Mouse (Mus musculus) kidney, postnatal 25 days (tissue): Measurements from ENCODE around the gene Mob3a.

Experiments used
- DNase-seq, 2 experiments: peaks; one replicate each; pipeline ENCODE4 v3.0.0; 2021; ENCODE audit warnings: mixed read lengths in 2 of 2

Gene Mob3a

DNA sequence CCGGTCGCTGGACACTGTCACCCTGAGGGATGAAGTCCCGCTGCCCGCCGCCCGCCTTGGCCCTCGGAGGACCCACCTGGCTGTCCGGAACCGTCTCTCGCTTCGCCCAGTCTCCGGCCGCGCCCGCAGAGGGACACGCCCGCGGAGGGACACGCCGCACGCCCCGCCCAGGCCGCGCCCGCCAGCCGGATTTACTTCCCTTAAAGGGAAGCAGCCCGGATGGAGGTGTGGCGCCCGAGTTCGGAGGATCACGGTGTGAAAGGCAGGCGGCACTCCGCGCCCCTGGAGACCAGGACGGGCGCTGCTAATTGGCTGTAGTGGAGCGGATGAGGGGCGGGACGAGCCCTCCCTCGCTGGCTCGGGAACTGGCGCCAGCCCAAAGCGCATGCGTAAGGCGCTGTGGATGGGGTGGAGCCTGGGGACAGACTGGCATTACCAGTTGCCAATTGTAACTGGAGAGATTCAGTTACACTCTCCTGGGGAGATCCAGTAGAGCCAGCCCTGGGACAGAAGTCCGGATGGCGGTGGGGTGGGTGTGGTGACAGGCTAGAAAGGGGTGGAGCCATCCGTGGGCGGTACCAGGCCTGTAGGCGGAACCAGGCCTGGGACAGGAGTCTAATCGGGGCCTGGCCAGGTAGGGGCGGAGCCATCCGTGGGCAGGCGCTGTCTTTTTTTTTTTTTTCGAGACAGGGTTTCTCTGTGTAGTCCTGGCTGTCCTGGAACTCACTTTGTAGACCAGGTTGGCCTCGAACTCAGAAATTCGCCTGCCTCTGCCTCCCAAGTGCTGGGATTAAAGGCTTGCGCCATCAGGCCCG, at the start of gene Mob3a, which contains the start of gene Izumo4:
Gene Mob3a, minus strand, starts transcription at position 257 of the 815 bp plus-strand sequence.
Gene Izumo4, plus strand, starts transcription at position 464 of the 815 bp plus-strand sequence.
- peak; percentile 99 to 100 for DNase-seq

DNA sequence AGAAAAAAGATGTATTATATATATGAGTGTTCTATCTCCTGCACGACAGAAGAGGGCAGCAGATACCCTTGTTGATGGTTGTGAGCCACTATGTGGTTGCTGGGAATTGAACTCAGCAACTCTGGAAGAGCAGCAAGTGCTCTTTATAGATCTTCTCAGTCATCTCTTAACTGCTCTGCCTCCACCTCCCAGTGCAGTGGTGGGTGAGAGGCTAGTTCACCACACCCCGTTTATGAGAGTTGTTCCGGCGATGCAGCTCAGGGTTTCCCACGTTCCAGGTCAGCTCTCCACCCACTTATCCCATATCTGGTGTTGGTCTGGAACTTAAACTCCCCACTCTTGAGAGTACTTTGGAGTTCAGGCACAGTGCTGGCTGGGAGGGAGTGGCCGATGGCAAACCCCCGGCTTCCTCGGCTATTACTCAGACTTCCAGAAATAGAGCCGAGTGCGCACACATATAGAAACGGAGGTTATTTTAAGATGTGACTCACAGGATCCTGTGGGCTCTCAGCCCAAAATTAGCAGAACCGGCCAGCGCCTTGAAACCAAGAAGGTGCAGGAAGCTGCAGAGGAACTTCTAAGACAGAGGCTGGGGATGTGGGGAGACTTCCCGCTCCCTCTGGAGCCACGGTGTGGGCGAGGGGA, 49.5 kb upstream of the Mob3a start:
- DNase-seq, result peak; percentile 49 to 76

DNA sequence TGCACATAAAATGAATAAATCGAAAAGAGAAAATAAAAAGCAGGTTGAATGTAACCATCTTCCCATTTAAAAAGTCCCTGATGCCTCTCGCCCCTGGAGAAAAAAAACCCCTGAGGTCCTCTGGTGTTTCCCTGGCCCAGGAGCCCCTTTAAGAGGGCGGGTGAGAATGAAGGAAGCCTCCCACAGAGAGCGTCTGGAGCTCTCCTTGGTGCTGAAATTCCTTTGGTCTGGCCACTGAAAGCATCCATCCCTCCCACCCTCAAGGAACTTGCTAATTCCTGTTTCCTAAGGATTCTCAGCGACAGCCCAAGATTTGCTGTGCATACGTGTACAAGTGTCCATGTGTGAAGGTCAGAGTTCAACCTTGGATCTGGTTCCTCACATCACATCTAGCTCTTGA, 46.8 kb upstream of the Mob3a start:
- peak; percentile 77 to 83 for DNase-seq

DNA sequence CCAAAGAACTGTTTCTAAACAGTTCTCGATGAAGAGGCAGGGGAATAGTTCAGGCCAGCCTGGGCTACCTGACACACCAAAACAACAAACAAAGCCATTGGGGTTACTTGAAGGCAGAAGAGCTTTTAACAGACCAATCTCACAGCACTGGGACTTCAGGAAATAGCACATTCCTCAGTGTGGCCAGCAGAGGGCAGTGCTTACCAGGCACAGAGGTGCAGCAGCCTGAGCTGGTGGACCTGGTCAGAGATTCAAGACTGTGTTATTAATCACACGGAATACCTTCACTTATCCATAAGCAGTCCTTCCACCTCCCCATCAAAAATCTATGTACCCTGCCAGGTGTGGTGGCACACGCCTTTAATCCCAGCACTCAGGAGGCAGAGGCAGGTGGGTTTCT, 45.6 kb upstream of the Mob3a start:
- peak; percentile 74 to 83 for DNase-seq

DNA sequence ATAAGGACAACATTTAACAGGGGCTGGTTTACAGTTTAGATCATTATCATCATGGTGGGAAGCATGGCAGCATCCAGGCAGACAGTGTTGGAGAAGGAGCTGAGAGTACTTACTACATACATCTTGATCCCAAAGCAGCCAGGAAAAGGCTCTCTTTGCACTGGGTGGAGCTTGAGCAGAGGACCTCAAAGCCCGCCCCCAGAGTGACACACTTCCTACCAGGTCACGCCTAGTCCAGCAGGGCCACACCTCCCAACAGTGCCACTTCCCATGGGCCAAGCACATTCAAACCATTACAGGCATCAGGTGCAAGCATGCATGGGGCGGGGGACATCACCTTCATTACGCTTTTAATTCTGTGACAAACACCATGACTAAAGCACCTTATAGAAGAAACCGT, 42.5 kb upstream of the Mob3a start:
- peak; percentile 78 to 87 for DNase-seq

DNA sequence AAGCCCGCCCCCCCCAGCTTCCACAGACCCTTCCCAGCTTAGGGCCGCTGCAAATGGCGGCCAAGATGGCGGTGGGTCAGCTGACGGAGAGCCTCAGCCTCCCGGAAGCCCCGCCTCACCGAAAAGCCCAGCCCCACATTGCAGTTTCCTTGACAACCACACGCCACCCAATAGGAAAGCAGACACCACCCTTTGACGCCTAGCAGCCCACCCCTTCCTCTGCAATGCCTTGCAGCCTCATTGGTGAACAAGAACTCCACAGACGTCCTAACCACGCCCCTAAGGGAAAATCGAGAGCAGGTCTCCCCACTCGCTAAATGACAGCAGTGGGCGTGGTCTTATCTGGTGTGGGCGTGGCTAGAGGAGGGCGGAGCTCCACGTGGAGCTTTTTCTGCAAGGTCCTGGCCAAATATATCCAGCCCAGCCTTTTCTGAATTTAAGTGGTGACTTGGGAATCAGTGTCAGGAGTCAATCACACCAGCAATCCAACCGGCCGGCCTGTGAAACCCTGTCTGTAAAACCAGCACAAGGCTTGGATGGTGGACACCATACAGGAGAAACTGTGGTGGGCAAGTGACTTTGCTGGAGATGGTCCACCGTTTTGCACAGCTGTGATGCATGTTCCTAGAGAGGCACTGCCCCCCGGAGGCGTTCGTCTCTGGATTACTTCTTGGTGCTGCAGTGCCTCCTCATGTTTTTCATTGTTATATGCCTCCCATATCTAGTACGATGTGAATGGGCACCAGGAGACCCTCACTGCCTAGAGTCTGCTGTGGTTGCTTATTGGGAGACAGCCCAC, 40.6 kb upstream of the Mob3a start, which contains the start of gene Ap3d1:
Gene Ap3d1, minus strand, starts transcription at position 85 of the 799 bp plus-strand sequence.
- peak; percentile 99 to 100 for DNase-seq

DNA sequence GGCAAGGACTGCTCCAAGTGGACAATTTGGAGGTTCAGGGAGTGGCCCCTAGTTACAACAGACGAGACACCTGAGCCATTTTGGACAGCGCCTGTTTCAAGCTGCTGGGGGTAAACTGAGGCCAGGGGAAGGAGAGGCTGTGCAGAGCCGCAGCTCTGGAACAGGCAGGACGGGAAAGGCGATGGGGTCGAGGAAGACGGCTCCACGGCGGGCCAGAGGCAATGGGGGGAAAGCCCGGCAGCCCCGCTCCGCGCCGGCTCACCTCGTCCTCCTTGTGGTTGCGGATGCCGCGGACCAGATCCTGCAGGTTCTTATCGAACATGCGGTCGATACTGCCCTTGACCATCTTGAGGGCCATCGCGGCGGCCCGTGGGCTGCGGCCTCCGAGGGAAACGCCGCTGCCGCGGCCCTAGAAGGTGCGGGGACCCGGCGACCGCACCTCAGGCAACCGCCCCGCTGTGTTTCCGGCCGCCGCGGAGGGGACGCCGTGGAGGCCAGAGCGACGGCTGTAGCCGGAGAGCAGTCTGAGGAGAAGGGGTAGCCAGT, 39.9 kb upstream of the Mob3a start:
- DNase-seq, result no peak

DNA sequence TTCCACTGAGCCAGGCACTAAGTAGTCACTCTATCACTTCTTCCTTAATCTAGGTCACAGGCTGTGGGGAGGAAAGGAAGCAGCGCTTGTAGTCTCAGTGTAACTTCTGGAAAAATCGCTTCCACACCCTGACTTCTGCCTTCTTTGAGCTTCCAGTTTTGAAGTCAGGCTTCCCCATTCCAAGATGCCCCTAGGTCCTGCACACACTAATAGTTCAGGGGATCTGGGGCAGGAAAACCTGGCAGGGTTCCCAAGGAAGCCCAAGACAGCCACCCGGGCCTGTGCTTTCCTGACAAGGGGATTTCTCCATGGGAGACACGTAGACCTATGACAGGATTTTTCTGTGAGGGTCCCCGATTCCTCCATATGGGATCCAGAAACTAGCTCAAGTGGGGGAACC, 39.4 kb upstream of the Mob3a start:
- DNase-seq, result peak in 1 of 2 experiments; percentile 42

DNA sequence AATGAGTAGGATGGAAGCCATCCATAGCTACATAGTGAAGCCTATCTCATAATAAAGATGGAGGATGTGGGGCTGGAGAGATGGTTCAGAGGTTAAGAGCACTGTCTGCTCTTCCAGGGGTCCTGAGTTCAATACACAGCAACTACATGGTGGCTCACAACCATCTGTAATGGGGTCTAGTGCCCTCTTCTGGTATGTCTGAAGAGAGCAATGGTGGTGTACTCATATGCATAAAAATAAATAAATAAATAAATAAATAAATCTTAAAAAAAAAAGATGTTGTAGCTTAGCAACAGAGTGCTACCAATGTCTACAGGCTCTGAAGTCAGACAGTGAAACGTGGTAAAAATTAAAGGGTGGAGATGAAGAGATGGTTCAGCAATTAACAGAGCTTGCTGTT, 36.9 kb upstream of the Mob3a start:
- DNase-seq, result no peak

DNA sequence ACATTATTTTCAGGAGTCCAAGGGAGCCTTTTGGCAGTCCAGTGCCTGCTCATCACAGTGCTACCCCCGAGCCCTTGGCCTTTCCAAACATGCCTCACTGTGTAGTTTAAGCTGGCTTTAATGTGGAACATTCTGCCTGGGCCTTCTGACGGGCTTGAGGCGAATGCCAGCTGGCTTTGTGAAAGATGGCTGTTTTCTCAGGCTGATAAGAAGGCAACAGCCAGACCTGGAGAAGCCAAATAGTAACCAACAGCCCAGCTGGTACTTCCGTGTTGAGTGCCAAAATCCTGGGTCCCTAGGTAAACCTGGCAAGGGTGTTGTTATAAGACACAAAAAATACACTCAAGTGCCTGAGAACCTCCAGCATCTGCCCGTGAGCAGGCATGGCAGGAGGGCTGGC, 35.0 kb upstream of the Mob3a start:
- no peak for DNase-seq

DNA sequence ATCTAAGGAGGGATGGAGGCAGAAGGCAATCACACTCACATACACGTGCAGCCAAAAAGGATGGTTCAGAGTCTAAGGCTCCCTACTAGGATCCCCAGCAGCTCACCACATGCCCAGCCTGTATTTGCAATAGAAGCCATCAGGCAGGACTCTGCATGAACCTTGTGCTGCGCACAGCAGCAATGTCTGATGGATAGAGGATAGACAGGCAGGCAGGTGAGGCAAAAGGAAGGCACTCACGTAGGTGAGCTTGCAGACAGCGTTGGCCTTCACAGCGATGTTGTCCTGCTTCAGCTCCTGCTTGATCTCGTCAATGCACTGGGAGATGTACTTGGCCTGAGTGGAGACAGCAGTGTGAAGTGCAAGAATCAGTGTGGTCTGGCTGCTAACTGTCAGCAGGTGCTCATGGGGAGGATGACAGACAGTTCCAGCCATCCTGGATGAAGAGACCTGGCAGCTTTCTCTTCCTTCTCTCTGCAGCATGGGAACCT, 30.9 kb upstream of the Mob3a start:
- DNase-seq, result no peak

DNA sequence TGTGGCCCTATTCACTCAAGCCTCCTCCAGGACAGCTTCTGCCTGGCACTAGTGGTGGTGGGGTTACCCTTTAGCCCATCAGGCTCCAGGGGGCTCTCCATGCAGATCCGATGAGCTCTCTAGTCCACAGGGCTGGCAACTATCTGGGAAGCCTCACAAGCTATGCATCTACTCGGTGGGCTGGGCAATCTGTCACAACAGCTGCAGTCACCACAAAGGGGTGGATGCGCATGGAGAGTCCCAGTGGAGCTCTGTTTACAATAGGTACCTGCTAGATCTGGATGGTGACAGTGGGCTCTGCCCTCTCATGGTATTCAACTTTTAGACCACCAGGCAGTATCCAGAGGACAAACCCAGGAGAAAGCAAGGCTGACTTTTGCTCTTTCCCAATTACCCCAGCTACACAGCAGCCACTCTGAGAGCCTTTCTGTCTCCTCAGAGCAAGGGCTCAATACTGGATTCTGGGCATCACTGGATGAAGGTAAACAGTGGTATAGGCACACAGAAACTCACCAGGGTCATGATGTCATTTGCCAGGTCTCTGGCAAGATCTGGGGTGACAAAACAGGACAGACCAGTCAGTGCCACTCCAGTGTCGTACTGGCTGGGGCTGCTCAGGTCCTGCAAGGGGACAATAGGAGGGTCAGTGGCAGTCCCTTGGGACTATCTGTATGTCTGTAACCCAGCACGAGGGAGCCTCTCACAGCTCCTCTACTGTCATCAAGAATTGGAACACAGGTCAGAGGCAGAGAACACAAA, 25.8 kb upstream of the Mob3a start:
- DNase-seq, result no peak

DNA sequence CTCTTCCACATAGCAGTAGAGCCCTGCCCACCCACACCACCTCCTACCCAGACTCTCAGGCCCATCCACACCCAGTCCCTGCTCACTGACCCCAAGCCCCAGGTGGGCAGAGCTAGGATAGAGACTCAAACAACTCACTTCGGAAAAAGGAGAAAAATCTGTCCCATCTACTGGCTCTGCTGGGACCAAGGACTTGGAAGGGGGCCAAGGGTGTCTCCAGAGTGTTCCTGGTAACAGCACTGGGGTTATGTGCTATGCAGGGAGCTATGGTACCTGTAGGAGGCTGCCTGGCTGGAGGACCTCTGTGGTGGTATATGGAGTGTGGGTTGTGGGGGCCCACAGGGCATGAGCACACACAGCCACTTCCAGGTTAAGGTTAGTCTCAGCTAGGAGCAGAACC, 15.5 kb upstream of the Mob3a start:
- peak; percentile 28 to 43 for DNase-seq

DNA sequence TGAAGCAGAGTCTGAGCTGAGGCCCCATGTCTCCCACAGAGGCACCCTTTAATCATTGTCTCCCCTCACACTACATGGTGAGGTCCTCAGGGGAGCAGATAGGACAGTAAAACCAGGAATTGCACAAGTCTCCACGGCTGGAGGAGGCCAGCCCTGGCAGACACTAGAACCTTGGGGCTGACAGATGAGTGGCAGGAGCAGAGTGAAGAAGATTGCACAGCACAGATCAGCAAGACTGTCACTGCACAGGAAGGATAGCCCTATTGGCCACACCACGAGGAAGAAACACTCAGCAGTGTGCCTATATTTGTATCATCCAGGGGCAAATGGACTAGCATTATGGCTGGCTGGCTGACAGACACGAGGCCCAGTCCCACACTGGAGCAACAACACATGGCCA, 9.1 kb upstream of the Mob3a start:
- no peak for DNase-seq

DNA sequence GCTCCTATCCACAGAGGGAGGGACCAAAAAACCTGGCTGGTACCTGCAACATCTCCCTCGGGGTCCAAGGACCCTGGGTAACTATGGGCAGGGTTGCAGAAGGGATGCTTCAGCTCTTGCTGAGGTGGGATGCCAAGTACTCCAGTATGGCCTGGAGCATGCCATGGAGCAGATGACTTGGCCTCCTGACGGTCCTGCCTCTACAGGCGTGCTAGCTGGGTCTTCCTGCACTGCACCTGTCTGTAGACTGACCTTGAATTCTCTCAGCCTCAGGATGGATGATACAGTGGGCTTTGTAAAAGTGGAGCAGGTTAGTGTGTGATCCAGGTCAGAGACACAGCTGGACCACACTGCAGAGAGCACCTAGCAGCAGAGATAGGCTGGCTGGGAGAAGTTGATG, 3.7 kb upstream of the Mob3a start:
- DNase-seq, result no peak

DNA sequence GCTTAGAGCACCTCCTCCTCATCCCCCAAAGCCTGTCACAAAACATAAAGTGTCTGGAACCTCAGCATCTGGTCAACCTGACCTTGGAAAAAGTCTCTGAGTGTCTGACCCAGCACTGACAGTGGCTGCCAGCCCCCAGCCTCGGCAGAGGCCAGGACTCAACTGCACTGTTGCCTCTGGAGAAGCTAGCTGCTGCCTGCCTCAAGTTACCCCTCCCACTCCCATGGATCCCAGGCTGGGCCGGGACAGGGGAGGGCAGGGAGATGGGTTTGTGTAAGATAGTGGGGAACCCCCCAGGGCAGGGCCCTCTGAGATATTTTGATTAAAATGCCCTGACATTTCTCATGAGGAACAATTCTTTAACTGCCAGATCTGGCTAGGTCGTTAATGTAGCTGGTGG, 3.3 kb upstream of the Mob3a start:
- DNase-seq, result no peak

DNA sequence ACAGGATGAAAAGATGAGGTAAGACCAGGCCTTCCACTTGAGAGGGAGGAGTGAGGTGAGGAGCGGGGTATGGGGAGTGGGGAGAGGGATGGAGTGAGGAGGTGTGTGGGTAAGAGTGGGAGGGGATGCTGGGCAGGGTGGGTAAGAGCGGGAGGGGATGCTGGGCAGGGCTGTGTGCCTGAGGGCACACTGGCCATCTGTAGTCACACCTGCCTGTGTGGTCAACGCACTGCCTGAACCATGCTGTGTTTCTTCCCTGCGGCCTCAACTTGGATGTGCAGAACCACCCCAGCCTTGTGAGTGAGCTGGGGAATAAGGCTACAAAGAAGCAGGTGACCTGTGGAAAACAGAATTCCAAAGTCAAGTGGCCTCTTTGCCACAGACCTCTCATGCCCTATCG, 2.6 kb upstream of the Mob3a start:
- DNase-seq, result no peak

DNA sequence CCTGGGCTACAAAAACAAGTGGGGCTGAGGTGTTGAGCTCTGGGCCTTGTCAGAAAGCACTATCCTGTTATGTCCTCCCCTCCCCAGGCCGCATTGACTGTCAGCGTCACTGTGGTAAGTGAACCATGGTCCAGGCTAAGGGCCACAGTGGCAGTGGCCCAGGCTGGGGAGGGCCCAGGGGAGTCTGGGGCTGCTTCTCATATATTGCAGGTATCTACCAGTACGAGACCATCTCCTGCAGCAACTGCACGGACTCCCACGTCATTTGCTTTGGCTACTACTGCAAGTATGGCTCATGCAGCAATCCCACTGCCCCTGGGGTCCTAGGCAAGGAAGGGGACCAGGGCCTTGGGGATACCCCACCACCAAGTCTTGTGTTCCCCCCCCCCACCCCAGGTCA, 1.9 kb upstream of the Mob3a start:
- no peak for DNase-seq

DNA sequence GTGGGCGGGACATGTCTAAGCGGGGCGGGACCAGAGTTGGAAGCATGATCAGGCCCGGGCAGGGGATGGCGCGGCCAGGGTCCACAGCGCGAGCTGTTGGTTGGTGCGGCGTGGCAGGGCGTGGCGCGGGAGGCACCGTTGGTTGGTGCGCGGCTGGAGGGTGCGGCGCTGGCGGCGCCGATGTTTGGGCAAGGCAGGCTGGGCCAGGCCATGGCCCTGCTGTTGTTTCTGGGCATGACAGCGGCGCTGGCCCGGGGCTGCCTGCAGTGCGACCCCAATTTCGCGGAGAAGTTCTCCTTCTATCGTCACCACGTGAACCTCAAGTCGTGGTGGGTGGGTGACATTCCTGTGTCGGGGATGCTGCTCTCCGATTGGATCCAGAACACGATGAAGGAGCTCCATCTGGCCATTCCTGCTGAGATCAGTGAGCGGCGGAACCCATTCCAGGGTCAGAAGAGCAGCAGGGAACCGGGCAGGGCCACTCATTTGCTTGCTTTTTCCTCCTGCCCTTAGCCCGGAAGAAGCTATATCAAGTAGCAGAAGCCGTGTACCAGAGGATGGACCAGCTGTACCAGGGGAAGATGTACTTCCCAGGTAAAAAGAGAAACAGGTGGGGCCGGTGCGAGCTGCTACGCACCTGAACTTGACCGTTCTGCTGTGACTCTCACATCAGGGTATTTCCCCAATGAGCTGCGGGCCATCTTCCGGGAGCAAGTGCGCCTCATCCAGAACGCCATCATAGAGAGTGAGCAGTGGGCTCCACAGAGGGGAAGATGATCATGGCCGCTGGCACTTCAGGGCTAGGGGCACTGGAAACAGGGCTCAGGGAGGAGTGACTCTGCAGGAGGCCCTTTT, 986 bp upstream of the Mob3a start:
- peak; percentile 96 to 99 for DNase-seq

DNA sequence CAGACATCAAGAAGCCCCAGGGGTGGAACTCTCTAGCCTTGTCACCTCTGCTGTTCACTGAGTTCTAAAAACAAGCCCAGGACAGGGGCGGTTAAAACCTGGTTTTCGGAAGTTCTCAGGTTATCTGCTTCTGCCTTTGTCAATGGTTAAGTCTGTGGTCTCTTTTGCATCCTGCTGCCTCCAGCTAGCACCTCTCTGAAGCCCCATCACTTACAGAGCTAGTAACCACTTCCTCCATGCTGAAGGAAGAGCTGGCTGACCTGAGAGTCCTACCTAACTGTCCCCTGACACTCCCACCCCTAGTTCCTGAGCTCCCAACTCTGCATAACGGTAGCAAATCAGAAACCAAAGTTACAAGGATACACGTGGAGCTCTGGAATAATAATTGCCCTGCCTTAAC, 1.0 kb downstream of the Mob3a start:
- no peak for DNase-seq

DNA sequence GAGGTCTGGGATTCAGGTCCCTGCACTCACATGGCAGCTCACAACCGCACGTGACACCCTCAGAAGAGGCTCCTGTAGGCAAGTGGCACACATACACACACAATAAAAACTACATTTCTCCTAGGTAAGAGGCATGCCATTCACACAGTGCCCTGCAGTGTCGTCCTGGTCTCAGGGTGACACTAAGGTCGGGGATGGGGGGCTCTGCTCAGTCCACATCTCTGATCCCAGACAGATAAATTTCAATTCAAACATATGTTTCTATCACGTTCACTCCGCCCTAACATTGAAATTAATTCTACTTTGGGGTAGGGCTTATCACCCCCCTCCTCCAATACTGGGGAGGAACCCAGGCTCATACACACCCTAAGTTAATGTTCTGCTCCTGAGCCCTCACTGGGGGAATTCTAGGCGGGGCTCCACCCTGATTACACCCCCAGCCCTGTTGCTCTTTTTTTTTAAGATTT, 1.7 kb downstream of the Mob3a start:
- no peak for DNase-seq
